Mouse (Mus musculus): ENCODE results near the gene Sfta2.
A peak's percentile ranks its signal among the peaks of the same experiment; 100 is the strongest.

Sfta2 gene

GRCm38 (mm10) chr17:35601249-35601648 lies at the start of gene Sfta2:
Gene Sfta2, plus strand, starts transcription at chr17:35601549.
- no peak for DNase-seq (ENCODE audit: low spot score)

- DNase-seq (ENCODE audit: low spot score), result no peak
These were observed 49.4 kb upstream of the Sfta2 start, which contains the start of gene Cdsn for GRCm38 (mm10) chr17:35551881-35552414. Gene Cdsn, plus strand, starts transcription at chr17:35552128.

- DNase-seq (ENCODE audit: low spot score), result no peak
These were observed 47.0 kb upstream of the Sfta2 start for GRCm38 (mm10) chr17:35554321-35554720.

DNA sequence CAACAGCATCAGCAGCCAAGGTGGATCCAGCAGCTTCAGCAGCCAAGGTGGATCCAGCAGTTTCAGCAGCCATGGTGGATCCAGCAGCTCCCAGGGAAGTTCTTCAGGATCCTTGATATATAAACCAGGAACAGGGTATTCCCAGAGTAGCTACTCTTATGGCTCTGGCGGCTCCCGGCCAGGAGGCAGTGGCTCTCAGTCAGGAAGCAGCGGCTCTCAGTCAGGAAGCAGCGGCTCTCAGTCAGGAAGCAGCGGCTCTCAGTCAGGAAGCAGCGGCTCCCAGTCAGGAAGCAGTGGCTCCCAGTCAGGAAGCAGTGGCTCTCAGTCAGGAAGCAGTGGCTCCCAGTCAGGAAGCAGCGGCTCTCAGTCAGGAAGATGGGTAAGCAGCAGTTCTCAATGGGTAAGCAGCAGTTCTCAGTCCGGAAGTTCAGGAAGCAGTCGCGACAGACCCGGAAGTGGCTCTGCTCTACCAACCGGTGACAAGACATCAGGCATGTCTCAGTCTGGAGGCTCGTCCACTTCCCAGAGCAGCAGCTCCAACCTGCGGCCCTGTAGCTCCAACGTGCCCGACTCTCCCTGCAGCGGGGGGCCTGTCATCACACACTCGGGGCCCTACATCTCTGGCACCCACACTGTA lies 46.5 kb upstream of the Sfta2 start:
- DNase-seq (ENCODE audit: low spot score), result no peak

DNA sequence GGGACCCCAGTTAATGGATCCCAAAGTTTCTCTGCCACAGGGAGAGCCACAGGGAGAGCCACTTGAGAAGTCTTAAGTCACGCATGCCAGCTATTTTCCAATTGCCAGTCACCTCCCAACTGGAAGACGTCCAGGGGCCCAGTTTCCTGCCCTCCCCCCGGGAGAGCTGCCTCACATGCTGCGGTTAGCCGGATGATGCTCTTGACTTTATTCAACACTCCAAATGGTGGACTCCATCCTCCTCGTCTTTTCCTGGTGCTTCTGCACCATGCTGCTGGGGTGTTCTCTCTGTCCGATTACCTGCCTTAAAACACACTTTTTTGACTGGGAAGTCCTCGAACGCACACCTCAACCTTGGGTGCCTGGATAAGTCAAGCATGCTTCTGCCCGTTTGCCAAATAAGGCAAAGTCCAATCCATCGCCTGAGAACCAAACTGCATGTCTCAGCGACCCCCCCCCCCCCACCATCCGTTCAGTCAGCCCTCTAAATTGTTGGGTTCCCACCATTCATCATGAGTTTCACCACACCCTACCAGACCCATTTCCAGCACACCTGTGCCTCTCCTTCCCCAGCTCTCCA lies 45.1 kb upstream of the Sfta2 start:
- DNase-seq (ENCODE audit: low spot score), result no peak

GRCm38 (mm10) chr17:35556812-35557211 lies 44.5 kb upstream of the Sfta2 start:
- peak; percentile 23 for DNase-seq (ENCODE audit: low spot score)

GRCm38 (mm10) chr17:35557351-35557750 lies 44.0 kb upstream of the Sfta2 start:
- no peak for DNase-seq (ENCODE audit: low spot score)

- DNase-seq (ENCODE audit: low spot score), result no peak
These were observed 43.1 kb upstream of the Sfta2 start for GRCm38 (mm10) chr17:35558216-35558615.

DNA sequence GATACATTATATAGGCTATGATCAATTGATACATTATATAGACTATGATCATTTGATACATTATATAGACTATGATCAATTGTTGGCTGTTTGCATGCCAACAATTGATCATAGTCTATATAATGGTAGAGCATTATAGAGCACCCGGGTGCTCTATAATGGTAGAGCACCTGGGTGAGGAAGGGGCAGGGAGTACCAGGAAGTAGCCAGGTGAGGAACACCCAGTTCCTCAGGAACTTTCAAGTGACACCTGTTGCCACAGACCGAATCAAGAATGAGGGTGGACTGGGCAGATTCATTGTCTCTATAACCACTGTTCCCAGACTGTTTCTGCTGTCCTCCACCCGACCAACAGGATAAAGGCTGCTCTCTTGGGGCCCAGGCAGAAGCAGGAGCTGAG lies 34.2 kb upstream of the Sfta2 start, which contains the start of gene 2300002M23Rik:
Gene 2300002M23Rik, plus strand, starts transcription at position 301 of the 400 bp plus-strand sequence.
- DNase-seq (ENCODE audit: low spot score), result no peak

DNA sequence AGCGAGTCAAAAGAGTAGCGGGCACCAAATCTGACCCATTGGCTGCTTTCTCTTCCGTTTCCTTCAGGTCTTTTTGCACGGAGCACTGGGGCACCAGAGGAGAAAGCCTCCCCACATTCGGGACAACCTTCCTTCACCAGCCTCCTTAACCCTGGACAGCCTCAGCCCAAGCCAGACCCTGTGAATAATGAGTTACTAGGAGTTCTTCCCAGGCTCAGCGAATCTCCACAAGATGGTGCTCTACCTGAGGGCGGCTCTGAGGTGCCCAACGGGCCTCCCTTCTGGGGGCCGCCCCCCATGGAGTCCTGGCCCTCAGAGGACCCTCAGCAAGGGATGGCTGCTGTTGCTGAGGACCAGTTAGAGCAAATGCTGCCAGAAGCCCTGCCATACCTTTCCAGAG lies 33.6 kb upstream of the Sfta2 start:
- DNase-seq (ENCODE audit: low spot score), result no peak

DNA sequence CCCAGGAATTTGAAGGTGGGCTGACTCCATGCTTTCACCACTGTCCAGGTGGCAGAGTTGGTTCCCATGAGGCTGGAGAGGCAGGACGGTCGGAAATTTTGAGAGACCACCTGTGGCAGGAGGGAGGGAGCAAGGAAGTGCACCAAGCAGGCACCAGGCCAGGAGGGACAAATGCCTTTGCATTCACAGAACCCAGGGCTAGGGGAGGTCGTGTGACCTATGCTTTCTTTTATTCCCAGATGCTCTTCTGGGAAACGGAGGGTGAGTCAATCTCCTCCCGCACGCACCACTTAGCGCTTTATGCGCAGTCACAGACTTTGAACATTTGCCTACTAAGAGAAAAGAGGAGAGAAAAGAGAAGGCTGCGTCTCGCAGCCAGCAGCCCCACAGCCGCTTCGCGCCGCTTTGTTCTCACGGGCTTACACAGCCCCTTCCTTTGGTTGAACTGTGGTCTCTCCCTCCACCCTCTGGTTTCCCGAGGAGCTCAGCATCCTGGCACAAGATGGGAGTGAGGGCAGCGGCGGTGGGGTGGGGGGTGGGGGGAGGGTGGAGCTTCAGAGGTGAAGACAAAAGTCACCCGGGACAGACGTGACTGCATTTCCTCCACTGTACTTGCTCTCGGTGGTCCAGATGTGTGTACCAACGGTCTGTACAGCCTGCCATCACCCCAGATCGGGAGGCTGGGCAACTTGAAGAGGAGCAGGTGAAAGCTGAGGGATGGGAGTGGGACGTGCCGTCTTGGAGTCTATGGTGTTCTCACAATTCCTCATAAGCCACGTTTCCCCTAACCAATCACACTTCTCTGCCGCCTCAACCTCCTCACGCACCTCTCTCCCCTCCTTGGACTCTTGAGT lies 32.0 kb upstream of the Sfta2 start:
- no peak for DNase-seq (ENCODE audit: low spot score)

DNA sequence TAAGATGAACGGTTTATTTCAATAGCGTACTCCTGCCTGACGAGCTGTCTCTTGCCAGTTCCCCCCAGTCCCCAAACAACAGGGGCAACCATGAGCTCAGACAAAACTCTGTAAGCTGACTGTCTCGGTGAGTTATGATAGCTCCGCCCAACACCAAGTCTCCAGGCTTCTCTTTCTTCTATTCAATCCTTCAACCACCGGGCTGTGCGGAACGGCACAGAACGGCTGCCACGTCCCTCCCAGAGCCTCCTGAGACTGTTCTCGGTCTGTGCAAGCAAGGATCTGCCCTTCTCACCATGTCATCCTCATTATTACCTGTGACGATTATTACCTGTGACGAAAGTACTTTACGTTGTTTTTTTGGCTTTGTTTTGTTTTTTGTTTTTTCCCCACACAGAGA lies 30.5 kb upstream of the Sfta2 start:
- no peak for DNase-seq (ENCODE audit: low spot score)

- no peak for DNase-seq (ENCODE audit: low spot score)
These were observed 29.9 kb upstream of the Sfta2 start for GRCm38 (mm10) chr17:35571477-35571876.

- DNase-seq (ENCODE audit: low spot score), result peak; percentile 90
These were observed 23.1 kb upstream of the Sfta2 start for GRCm38 (mm10) chr17:35578211-35578610.

DNA sequence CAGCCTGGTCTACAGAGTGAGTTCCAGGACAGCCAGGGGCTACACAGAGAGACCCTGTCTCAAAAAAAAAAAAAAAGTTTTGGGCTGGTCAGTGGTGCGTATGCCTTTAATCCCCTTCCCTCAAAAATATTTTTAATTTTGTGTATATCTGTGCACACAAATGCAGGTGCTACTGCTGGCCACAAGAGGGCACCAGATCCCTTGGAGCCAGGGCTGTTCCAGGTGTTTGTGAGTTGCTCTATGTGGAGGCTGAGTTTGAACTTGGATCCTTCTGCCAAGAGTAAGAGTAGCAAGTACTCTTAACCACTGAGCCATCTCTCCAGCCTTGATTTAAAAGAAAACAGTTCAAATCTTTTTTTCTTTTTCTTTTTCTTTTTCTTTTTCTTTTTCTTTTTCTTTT lies 18.4 kb upstream of the Sfta2 start:
- DNase-seq (ENCODE audit: low spot score), result no peak

DNA sequence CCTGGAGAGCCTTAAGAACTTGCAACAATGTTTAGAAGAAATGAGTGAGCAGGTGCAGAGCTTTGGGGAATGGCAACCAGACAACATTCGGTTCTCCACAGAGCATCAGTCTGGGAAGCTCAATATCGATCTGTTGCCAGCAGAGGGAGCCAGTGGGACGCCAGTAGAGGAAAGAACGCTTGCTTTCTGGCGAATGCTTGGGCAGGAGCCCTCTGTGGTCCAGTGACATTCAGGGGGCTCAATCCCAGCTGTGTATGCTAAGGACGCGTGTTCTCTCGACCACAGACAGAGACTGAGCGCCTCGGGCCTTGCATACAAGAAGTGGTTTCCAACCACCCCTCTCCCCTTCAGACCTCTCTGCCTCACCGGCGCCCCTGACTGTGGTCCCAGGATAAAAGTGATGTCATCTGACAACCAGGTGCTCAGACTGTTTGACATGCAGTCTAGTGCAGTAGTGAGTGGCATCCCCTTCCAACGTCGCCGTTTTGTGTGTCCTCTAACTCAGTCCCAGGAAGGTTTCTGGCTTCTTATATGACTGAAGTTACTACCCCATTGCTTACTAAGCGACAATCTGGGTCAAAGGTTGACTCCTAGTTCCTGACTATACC lies 16.9 kb upstream of the Sfta2 start:
- peak; percentile 51 for DNase-seq (ENCODE audit: low spot score)

- no peak for DNase-seq (ENCODE audit: low spot score)
These were observed 14.1 kb upstream of the Sfta2 start for GRCm38 (mm10) chr17:35587291-35587690.

GRCm38 (mm10) chr17:35588387-35588786 lies 13.0 kb upstream of the Sfta2 start:
- DNase-seq (ENCODE audit: low spot score), result no peak

DNA sequence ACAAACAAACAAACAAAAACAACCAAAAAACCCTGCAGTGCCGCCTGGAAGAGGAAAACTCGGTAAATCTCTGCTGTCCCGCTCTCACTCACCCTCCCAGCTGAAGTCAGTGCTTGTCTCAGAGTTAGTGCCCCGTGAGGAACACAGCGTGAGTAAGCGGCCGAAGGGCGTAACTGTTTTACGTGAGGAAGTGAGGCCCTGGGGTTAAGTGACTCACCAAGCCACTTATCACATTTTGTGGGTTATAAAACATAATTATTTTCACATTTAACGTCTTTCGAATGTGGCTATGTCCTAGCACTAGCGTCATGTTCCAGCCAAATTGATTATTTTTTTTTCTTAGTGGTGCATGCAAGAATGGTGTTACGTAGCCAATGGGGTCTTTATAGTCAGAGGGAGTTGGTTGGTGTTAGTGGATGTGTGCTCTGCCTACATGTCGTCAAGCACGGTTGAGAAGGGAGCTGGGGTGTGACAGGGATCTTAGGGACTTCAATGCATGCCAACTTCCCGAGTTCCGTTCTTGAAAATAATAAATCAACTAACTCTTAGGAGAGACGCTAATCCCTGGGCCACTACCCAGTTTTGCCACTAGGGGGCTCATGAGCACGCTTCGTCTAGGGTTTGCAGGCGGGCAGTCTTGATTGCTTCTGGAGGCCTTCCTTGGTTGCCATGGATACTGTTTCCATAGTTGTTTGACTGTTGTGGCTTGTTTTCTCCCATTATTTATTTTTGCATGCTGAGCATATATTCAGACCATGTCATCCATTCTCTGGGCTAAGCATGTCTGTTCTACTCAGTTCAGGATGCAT lies 10.7 kb upstream of the Sfta2 start:
- peak; percentile 56 for DNase-seq (ENCODE audit: low spot score)

- DNase-seq (ENCODE audit: low spot score), result no peak
These were observed 10.2 kb upstream of the Sfta2 start for GRCm38 (mm10) chr17:35591219-35591578.

DNA sequence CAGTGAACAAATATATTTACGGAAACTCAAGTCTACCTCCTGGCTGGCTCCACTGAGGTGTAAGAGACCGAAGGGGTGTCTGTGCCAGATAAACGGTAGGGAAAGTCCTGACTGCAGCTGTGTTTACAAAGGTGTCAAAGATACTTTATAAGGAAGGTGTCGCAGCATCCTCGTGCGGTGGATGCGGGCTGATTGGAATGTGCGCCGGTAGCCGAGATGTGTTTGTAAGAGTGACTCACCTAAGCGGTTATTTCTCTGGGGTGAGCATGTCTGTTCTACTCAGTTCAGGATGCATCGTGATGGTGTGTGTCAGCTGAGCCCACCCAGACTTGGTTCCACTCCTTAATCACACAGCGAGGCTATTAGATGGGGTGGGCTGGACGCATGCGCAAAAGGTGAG lies 9.6 kb upstream of the Sfta2 start:
- no peak for DNase-seq (ENCODE audit: low spot score)

GRCm38 (mm10) chr17:35592131-35592530 lies 9.2 kb upstream of the Sfta2 start:
- DNase-seq (ENCODE audit: low spot score), result no peak
